Mouse (Mus musculus) heart, adult 2 months (tissue): ENCODE measurements at regions not wholly inside any gene's neighbourhood (a gene's known extent, or its start where the extent isn't known, plus 50 kb on each side); places are given as distances from the start of the nearest gene placed in this dataset.

Experiments used
- CTCF ChIP-seq: fragments of 200-600 bp; IDR thresholded peaks from 2 replicates; pipeline ENCODE4 v1.8.1; 2022; ENCODE audit warnings: antibody characterized with exemption, mild to moderate bottlenecking, moderate library complexity
- EP300 ChIP-seq: fragments of 200-500 bp; IDR thresholded peaks from 2 replicates; pipeline ENCODE4 v1.6.1; 2011; ENCODE audit warnings: low read depth, low read length, control low read depth; ENCODE audit not compliant: insufficient read depth
- POLR2A ChIP-seq: fragments of 200-500 bp; IDR thresholded peaks from 2 replicates; pipeline ENCODE4 v1.6.1; 2011; ENCODE audit warnings: mild to moderate bottlenecking, low read depth, low read length, control low read depth; ENCODE audit not compliant: insufficient read depth

DNA sequence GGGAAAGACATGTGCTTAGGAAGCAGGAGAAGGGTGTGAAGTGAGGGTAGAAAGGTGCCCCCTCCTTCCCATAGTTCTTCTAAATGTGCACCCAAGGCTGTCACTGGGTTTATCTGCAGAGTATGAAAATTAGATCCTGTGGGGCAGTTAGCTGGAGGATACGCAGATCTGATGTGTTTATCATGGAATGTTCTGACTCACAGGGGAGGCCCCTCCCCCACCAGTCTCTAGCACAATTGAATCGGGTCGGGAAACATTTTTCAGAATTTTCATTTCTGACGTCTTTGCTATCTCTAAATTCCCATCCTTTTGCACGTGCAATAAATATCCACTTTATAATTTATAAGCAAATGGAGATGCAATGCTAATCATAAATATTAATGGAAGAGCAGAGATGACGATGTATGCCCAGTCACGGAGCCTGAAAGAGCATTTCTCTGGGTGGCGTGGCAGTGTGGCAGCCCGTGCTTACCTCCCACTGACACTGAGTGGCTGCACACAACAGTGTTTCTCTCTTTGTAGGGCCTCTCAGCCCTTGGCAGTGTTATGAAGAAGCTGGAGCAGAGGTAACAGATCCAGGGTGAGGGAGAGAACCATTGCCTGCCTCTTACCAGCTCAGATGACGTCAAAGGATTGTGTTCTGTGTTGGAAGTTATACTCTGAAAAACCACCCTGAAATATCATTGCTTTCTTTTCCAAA lies 122.1 kb upstream of the Gm26657 start:
- TF ChIP-seq CTCF, result no peak
- TF ChIP-seq POLR2A, result no peak
- no peak for TF ChIP-seq EP300
